Mouse (Mus musculus): ENCODE data around the gene Vmn1r217. TPM values are rescaled to one million over a fixed set of nuclear protein-coding genes. Genes with fewer than 3 reads are reported as not detected.

Gene Vmn1r217
- polyA plus RNA-seq, 1 experiment from 2014 or later, result not detected

Other genes with a start within 250 kb of the Vmn1r217 start
- gene Vmn1r212, start 234.0 kb downstream of the Vmn1r217 start, polyA plus RNA-seq (2016; fragmentation: Nextera tagmentation; extraction: Ambion mirVana), result not detected in 2 replicates
- not detected in 2 replicates for gene Vmn1r213, start 110.6 kb downstream of the Vmn1r217 start, polyA plus RNA-seq (2016; fragmentation: Nextera tagmentation; extraction: Ambion mirVana)
- not detected in 2 replicates for gene Vmn1r214, start 87.8 kb downstream of the Vmn1r217 start, polyA plus RNA-seq (2016; fragmentation: Nextera tagmentation; extraction: Ambion mirVana)
- gene Vmn1r215, start 50.2 kb downstream of the Vmn1r217 start, polyA plus RNA-seq (2016; fragmentation: Nextera tagmentation; extraction: Ambion mirVana), result not detected in 2 replicates
- not detected in 2 replicates for gene Vmn1r218, start 14.9 kb upstream of the Vmn1r217 start, polyA plus RNA-seq (2016; fragmentation: Nextera tagmentation; extraction: Ambion mirVana)
- gene Vmn1r219, start 41.1 kb upstream of the Vmn1r217 start, polyA plus RNA-seq (2016; fragmentation: Nextera tagmentation; extraction: Ambion mirVana), result 0.03 TPM in 1 of 2 replicates, not detected in the other
- gene Vmn1r220, start 69.7 kb upstream of the Vmn1r217 start, polyA plus RNA-seq (2016; fragmentation: Nextera tagmentation; extraction: Ambion mirVana), result not detected in 2 replicates
- not detected in 2 replicates for gene Vmn1r221, start 95.9 kb upstream of the Vmn1r217 start, polyA plus RNA-seq (2016; fragmentation: Nextera tagmentation; extraction: Ambion mirVana)
- gene Vmn1r222, start 117.7 kb upstream of the Vmn1r217 start, polyA plus RNA-seq (2016; fragmentation: Nextera tagmentation; extraction: Ambion mirVana), result not detected in 2 replicates
- not detected in 2 replicates for gene Vmn1r223, start 128.9 kb upstream of the Vmn1r217 start, polyA plus RNA-seq (2016; fragmentation: Nextera tagmentation; extraction: Ambion mirVana)

Data from forebrain, embryonic 12.5 days (tissue).